Mouse (Mus musculus) midbrain, embryonic 11.5 days (tissue): Measurements from ENCODE around the gene Rpl29. TPM values are rescaled to one million over a fixed set of nuclear protein-coding genes. Genes with fewer than 3 reads are reported as not detected.

Experiments used
- ATAC-seq: fragments of 200-750 bp; cut with Nextera tagmentation; 2 replicates; pipeline ENCODE4 v1.8.0; 2017; ENCODE audit warnings: moderate TSS enrichment, moderate library complexity; ENCODE audit not compliant: low FRiP score
- DNase-seq: peaks from one replicate; pipeline ENCODE4 v3.0.0; 2015; ENCODE audit warnings: low spot score; ENCODE audit errors: missing footprints
- H3K27ac ChIP-seq: fragments of 300-500 bp; sonication (generic); 2 replicates; pipeline ENCODE4 v1.5.1; 2014; ENCODE audit warnings: low read depth, low read length
- H3K27me3 ChIP-seq: fragments of 300-500 bp; sonication (generic); 2 replicates; pipeline ENCODE4 v1.6.1; 2014; ENCODE audit warnings: mild to moderate bottlenecking, low read length, moderate library complexity, mixed read lengths; ENCODE audit not compliant: control insufficient read depth, insufficient read depth
- H3K36me3 ChIP-seq: fragments of 300-500 bp; sonication (generic); 2 replicates; pipeline ENCODE4 v1.6.1; 2014; ENCODE audit warnings: mild to moderate bottlenecking, low read length, moderate library complexity, mixed read lengths; ENCODE audit not compliant: control insufficient read depth, insufficient read depth
- H3K4me1 ChIP-seq: fragments of 300-500 bp; sonication (generic); 2 replicates; pipeline ENCODE4 v1.6.1; 2014; ENCODE audit warnings: low read length; ENCODE audit not compliant: control insufficient read depth, insufficient read depth
- H3K4me2 ChIP-seq: fragments of 300-500 bp; sonication (generic); 2 replicates; pipeline ENCODE4 v1.6.1; 2014; ENCODE audit warnings: mild to moderate bottlenecking, moderate library complexity
- H3K4me3 ChIP-seq: fragments of 300-500 bp; sonication (generic); 2 replicates; pipeline ENCODE4 v1.5.1; 2014; ENCODE audit warnings: low read depth, low read length
- H3K9ac ChIP-seq: fragments of 300-500 bp; sonication (generic); 2 replicates; pipeline ENCODE4 v1.6.1; 2014; ENCODE audit warnings: low read length
- H3K9me3 ChIP-seq: fragments of 300-500 bp; sonication (generic); 2 replicates; pipeline ENCODE4 v1.6.1; 2016; ENCODE audit warnings: low read length; ENCODE audit not compliant: control insufficient read depth
- WGBS: fragments of 180-500 bp; shearing (Covaris S2); extraction: QIAGEN DNeasy Blood & Tissue Kit; methylation state at CpG from one replicate; pipeline ENCODE4 v1.1.7; 2014; 5-methylcytosine and 5-hydroxymethylcytosine counted together
- polyA plus RNA-seq: library from polyadenylated mRNA; unstranded; fragments of >200 nt; fragmentation: Nextera tagmentation; extraction: Ambion mirVana; gene quantifications from 2 replicates; pipeline ENCODE4 v1.2.1, GENCODE M21; 2014

Gene Rpl29
- polyA plus RNA-seq, 1 experiment from 2014 or later: 874 TPM

DNA sequence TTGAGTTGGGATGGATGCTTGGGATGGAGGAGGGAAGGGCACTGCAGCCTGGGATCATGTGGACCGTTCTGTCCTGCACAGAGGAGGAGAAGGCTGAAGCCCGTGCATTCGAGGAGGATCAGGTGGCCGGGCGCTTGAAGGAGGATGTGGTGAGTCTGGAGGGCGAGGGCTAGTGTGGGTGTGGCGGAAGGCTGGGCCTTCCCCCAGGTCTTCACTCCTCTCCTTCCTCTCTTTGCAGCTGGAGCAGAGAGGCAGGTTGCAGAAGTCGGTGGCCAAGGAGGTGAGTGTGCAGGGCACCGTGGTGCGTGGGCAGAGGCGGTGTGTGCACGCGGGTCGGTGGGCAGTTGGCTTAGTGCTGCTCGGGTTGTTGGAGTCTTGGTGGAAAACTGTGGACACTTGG is 51.8 kb downstream of the Rpl29 start:
- no peak overlapping the region for H3K4me3 ChIP-seq
- peaks cover 13% of the 10 kb centered on the region for H3K4me1 ChIP-seq
- no peak overlapping the region for H3K27ac ChIP-seq
- no peaks in the 10 kb centered on the region for H3K27me3 ChIP-seq
- ATAC-seq (no peak), DNase-seq (no peak)
- peaks cover 19% of the 10 kb centered on the region for H3K36me3 ChIP-seq
- H3K9me3 ChIP-seq: no peaks in the 10 kb centered on the region
- H3K9ac ChIP-seq: no peak overlapping the region
- no peak overlapping the region for H3K4me2 ChIP-seq
- 90% methylated on average over 15 of the region's 15 CpGs for WGBS

Other genes starting within 250 kb of the Rpl29 start
- 23.6 and 26.9 TPM in 2 replicates for gene Ppm1m, start 229.7 kb upstream of the Rpl29 start, polyA plus RNA-seq
- gene Twf2, start 226.3 kb upstream of the Rpl29 start, polyA plus RNA-seq: 55.6 and 61.4 TPM in 2 replicates
- 0.15 TPM in 1 of 2 replicates, not detected in the other for gene Tlr9, start 206.9 kb upstream of the Rpl29 start, polyA plus RNA-seq
- gene Alas1, start 180.8 kb upstream of the Rpl29 start, polyA plus RNA-seq: 91.0 and 91.4 TPM in 2 replicates
- 29.4 and 30.9 TPM in 2 replicates for gene Poc1a, start 148.4 kb upstream of the Rpl29 start, polyA plus RNA-seq
- 16.1 and 17.0 TPM in 2 replicates for gene Dusp7, start 60.8 kb upstream of the Rpl29 start, polyA plus RNA-seq
- gene Acy1, start 8.9 kb downstream of the Rpl29 start, polyA plus RNA-seq: 29.9 and 30.4 TPM in 2 replicates
- 3.9 and 4.5 TPM in 2 replicates for gene Abhd14b, start 18.0 kb downstream of the Rpl29 start, polyA plus RNA-seq
- gene Abhd14a, start 18.2 kb downstream of the Rpl29 start, polyA plus RNA-seq: 30.8 and 34.5 TPM in 2 replicates
- gene Pcbp4, start 23.8 kb downstream of the Rpl29 start, polyA plus RNA-seq: 219 and 256 TPM in 2 replicates
- 0.12 and 0.23 TPM in 2 replicates for gene Gpr62, start 36.5 kb downstream of the Rpl29 start, polyA plus RNA-seq
- gene Rrp9, start 46.5 kb downstream of the Rpl29 start, polyA plus RNA-seq: 38.2 and 44.4 TPM in 2 replicates
- 1.1 and 1.2 TPM in 2 replicates for gene Parp3, start 47.5 kb downstream of the Rpl29 start, polyA plus RNA-seq
- gene Iqcf1, start 70.5 kb downstream of the Rpl29 start, polyA plus RNA-seq: not detected in 2 replicates
- gene Iqcf5, start 85.1 kb downstream of the Rpl29 start, polyA plus RNA-seq: not detected in 2 replicates
- gene Iqcf3, start 132.2 kb downstream of the Rpl29 start, polyA plus RNA-seq: not detected in 2 replicates
- not detected in 2 replicates for gene Iqcf4, start 141.5 kb downstream of the Rpl29 start, polyA plus RNA-seq
- not detected in 2 replicates for gene Iqcf6, start 197.1 kb downstream of the Rpl29 start, polyA plus RNA-seq
- gene Grm2, start 226.6 kb downstream of the Rpl29 start, polyA plus RNA-seq: 15.5 and 16.4 TPM in 2 replicates